Mouse (Mus musculus) ES-CJ7 (cell line): Measurements from ENCODE around the gene Vmn2r17.

Experiments used
- DNase-seq: peaks from one replicate; pipeline ENCODE4 v3.0.0; 2011; ENCODE audit warnings: low read depth, low spot score

Vmn2r17 gene

DNA sequence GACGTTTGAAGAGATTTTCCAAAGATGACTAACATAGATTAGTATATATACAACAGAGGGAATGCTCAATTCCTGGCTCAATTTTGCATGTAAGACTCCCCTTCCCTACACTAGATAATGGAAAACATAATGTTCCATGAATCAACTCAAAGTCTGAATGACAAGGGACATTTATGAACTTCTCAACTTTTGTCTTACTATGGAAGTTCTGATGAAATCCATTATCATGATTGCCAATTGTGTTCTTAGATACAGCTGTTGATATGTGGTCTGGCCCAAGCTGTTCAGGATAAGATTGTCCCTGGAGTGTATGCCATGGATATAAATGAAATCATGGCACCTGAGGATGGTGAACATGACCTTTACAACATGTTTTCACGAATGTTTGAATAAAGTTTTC is at the start of gene Vmn2r17:
TSS of gene Vmn2r17 (plus strand) at position 301 of the 400 bp plus-strand sequence.
- no peak for DNase-seq

DNA sequence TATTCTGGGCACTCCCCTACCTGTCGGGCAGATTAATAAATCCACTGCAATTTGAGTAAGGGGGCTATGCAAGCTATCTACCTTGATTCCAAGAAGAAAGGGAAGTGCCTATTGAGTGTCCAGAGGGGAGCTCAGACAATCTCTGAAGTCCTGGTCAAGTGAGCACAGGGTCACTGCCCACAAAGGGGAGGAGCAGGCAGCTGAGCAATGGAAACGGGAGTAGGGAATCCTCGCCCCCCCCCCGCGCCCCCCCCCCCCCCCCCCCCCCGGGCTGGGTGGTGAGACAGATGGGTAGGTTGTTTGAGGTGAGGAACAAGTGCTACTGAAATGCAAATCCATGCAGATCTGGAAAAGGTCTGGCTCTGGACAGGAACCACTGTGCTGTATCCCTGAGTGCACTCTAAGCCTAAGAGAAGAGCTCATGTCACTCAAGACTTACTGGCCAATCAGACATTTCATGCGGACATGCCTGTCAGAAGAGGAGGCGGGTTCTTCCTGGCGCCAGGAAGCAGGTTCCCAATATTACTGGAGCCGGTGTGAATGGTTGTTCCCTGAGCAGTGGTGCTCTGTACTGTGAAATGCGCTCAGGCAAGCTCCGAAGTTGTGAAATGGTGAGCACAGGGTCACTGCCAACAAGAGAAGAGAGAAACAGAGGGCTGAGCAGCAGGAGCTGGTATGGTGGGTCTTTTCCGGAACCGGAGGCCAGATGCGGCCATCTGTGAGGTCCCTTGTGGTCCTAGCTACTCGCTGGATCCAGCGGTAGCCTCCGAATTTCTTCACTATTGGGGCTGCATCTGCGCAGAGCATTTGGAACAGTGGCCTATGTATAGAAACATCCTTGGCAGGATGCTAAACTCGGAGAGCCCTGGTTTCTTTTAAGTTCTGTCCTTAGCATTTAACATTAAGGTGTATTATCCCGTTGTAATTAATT is 47.4 kb downstream of the Vmn2r17 start:
- peak; percentile 81 for DNase-seq

DNA sequence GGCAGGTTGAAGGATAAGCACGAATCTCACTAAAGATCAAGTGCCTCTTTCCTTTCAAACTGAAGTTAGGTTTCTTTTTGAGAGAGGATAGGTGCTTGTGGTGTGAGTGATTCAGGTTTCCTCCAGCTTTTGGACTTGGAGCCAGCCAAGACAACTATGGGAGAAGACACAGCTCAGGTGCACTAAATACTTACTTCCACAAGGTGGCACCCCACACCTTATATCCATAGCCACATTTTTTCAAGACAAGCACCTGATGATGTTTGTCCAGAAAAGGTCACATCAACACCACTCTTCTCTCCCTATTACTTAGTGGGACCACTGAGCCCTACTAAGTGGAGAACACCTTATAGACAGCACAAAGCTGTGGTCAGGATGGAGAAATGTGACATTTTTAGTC is 87.2 kb downstream of the Vmn2r17 start:
- peak; percentile 76 for DNase-seq
